Mouse (Mus musculus): ENCODE measurements at regions not wholly inside any gene's neighbourhood (a gene's known extent, or its start where the extent isn't known, plus 50 kb on each side); places are given as distances from the start of the nearest gene placed in this dataset.
A peak's percentile ranks its signal among the peaks of the same experiment; 100 is the strongest.

DNA sequence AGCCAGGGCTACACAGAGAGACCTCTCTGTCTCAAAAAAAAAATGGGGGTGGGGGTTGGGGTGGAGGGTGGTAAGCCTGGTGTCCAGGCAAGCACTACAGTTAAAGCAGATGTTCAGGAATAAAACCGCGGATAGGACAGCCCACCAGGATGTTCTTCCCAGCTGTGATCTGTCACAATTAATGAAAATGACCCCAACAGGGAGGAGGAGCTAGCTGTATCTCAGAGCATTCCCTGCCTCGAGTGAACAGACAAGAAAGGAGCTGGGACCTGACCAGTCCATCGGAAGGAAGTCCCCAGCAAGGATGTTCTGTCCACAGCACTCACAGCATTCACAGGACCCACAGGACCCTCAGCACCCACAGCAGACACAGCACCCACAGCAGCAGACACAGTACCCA, 80.4 kb downstream of the Utp6 start:
- Histone ChIP-seq H3K4me1 (no peaks in the 10 kb centered on the region), H3K27me3 (no peaks in the 10 kb centered on the region), H3K4me3 (no peak overlapping the region), H3K36me3 (no peaks in the 10 kb centered on the region), H3K9ac (no peak overlapping the region), H3K9me3 (no peaks in the 10 kb centered on the region), H3K4me2 (replicated peaks) (no peak overlapping the region), H3K27ac (no peak overlapping the region)
- whole genome bisulfite sequencing: 72% methylated on average over 4 of the region's 4 CpGs
- no peak for ATAC-seq (ENCODE audit: insufficient number of reproducible peaks, insufficient read depth, low FRiP score, low TSS enrichment)

GRCm38 (mm10) chr11:79878091-79878490, 84.1 kb downstream of the Utp6 start:
- H3K27ac ChIP-seq: no peak overlapping the region
- no peak for ATAC-seq (ENCODE audit: insufficient number of reproducible peaks, insufficient read depth, low FRiP score, low TSS enrichment)
- no peak overlapping the region for H3K9ac ChIP-seq
- 87% methylated on average over 7 of the region's 7 CpGs for WGBS
- no peak overlapping the region for H3K4me2 ChIP-seq (replicated peaks)
- no peaks in the 10 kb centered on the region for H3K4me1 ChIP-seq
- no peaks in the 10 kb centered on the region for H3K9me3 ChIP-seq
- H3K4me3 ChIP-seq: no peak overlapping the region
- no peaks in the 10 kb centered on the region for H3K27me3 ChIP-seq
- no peaks in the 10 kb centered on the region for H3K36me3 ChIP-seq

- Histone ChIP-seq H3K4me3 (no peak overlapping the region), H3K4me1 (no peaks in the 10 kb centered on the region), H3K9me3 (no peaks in the 10 kb centered on the region), H3K27me3 (no peaks in the 10 kb centered on the region), H3K36me3 (no peaks in the 10 kb centered on the region), H3K9ac (no peak overlapping the region), H3K4me2 (replicated peaks) (no peak overlapping the region), H3K27ac (0 out of 2 replicates have a peak overlapping the region, but pooled peaks have one; percentile 24)
- ATAC-seq (ENCODE audit: insufficient number of reproducible peaks, insufficient read depth, low FRiP score, low TSS enrichment): no peak
- 31% methylated on average over 3 of the region's 3 CpGs for WGBS
These were observed 84.9 kb downstream of the Utp6 start for GRCm38 (mm10) chr11:79877184-79877745.

DNA sequence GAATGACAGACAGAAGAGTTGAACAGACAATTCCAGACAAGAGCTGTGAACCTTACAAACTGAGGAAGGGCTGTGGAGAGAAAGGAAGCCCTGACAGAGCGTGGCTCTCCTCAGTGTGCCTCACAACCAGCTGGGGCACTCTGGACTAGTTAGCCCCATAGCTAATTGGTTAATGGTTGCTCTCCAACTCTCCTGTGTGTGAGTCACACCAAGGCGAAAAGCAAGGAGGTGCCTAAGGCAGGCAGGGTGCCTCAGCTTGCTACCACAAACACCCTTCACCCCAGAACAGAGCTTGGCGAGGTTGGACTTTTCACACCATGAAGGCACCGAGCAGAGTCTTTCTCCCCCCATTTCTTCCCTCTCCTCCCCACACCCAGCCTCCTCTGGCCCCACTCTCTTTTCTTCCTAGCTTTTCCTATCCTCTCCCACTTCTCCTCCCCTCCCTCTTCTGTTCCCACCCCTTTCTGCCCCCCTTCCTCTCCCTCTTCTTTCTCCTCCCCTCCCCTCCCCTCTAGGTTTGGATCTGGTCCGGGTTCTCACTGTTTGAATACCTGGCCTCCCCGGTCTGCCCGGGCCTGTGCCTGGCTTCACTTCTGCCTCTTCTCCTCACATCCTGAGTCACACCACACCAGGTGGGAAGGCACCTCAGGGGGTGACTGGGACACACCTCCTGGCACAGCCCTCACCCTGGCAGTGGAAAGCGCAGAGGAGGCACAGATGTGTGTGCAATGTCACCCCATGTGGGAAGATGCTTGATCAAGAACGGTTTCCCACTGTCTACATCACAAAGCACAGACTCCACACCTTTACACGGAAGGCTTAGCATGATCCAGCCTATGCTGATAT, 90.2 kb downstream of the Utp6 start:
- 89% methylated on average over 10 of the region's 10 CpGs for WGBS
- no peak for ATAC-seq (ENCODE audit: insufficient number of reproducible peaks, insufficient read depth, low FRiP score, low TSS enrichment)
- Histone ChIP-seq H3K4me3 (no peak overlapping the region), H3K4me2 (replicated peaks) (no peak overlapping the region), H3K27me3 (no peaks in the 10 kb centered on the region), H3K4me1 (peaks cover 8% of the 10 kb centered on the region; the same call in 1 of the 2 replicates), H3K36me3 (no peaks in the 10 kb centered on the region), H3K9ac (no peak overlapping the region), H3K9me3 (no peaks in the 10 kb centered on the region), H3K27ac (no peak overlapping the region)

- no peak overlapping the region for H3K4me3 ChIP-seq
- H3K4me1 ChIP-seq: peaks cover 8% of the 10 kb centered on the region; the same call in 1 of the 2 replicates
- peak overlapping the region; percentile 38; the same call in 1 of the 2 replicates for H3K27ac ChIP-seq
- 39% methylated on average over 5 of the region's 5 CpGs for WGBS
- no peaks in the 10 kb centered on the region for H3K9me3 ChIP-seq
- H3K27me3 ChIP-seq: no peaks in the 10 kb centered on the region
- H3K9ac ChIP-seq: no peak overlapping the region
- H3K4me2 ChIP-seq (replicated peaks): no peak overlapping the region
- no peaks in the 10 kb centered on the region for H3K36me3 ChIP-seq
- ATAC-seq (ENCODE audit: insufficient number of reproducible peaks, insufficient read depth, low FRiP score, low TSS enrichment): no peak
These were observed 92.0 kb downstream of the Utp6 start for GRCm38 (mm10) chr11:79870189-79870588.

DNA sequence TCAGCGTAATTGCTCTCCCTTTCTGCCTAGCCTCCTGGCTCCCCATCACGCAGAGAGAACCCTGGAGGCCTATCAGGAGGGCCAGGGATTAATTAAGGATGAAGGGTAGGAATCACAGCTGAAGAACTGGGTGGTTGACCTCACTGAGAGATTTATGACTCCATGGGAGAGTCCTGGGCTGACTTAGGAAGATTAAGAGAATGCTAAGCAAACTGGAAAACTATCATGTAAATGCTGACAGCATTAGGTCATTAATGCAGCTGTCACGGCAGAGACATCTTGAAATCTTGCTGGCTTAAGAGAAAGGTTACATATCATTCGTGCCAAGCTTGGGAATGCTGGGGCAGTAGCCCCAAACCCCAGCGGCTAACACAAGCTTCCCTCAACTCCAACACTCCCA, 93.2 kb downstream of the Utp6 start:
- ATAC-seq (ENCODE audit: insufficient number of reproducible peaks, insufficient read depth, low FRiP score, low TSS enrichment): no peak
- no peak overlapping the region for H3K4me2 ChIP-seq (replicated peaks)
- H3K9ac ChIP-seq: no peak overlapping the region
- no peaks in the 10 kb centered on the region for H3K36me3 ChIP-seq
- H3K27me3 ChIP-seq: no peaks in the 10 kb centered on the region
- no peaks in the 10 kb centered on the region for H3K9me3 ChIP-seq
- WGBS: 63% methylated on average over 5 of the region's 5 CpGs
- H3K4me3 ChIP-seq: no peak overlapping the region
- H3K27ac ChIP-seq: no peak overlapping the region
- peaks cover 13% of the 10 kb centered on the region; the same call in 1 of the 2 replicates for H3K4me1 ChIP-seq

DNA sequence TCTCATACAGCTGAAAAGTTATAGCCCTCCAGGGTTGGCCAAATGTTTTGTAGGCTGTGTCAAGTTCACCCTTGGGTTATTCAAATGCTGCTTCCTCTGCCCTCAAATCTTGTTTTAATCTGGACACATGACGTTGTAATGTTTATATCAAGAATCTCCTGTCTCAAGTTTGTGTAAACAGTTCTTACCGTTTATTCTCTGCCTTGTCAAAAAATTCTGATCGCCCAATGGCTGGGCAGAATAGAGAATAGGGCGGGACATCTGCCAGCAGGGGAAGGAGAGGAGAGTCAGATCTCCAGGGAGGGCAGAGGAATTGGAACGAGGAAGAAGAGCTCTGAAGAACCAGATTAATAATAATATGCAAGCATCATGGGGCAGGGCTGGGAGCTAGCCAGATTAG, 97.4 kb downstream of the Utp6 start:
- peaks cover 13% of the 10 kb centered on the region; the same call in 1 of the 2 replicates for H3K4me1 ChIP-seq
- no peak for ATAC-seq (ENCODE audit: insufficient number of reproducible peaks, insufficient read depth, low FRiP score, low TSS enrichment)
- H3K4me2 ChIP-seq (replicated peaks): no peak overlapping the region
- H3K4me3 ChIP-seq: no peak overlapping the region
- 55% methylated on average over 5 of the region's 5 CpGs for WGBS
- no peak overlapping the region for H3K9ac ChIP-seq
- H3K27me3 ChIP-seq: no peaks in the 10 kb centered on the region; the same call in 1 of the 2 replicates
- no peaks in the 10 kb centered on the region for H3K9me3 ChIP-seq
- no peak overlapping the region for H3K27ac ChIP-seq
- H3K36me3 ChIP-seq: no peaks in the 10 kb centered on the region

- no peaks in the 10 kb centered on the region for H3K36me3 ChIP-seq
- 90% methylated on average over 14 of the region's 14 CpGs for WGBS
- no peak overlapping the region for H3K4me3 ChIP-seq
- no peak overlapping the region for H3K4me2 ChIP-seq (replicated peaks)
- H3K9ac ChIP-seq: no peak overlapping the region
- no peaks in the 10 kb centered on the region for H3K9me3 ChIP-seq
- ATAC-seq (ENCODE audit: insufficient number of reproducible peaks, insufficient read depth, low FRiP score, low TSS enrichment): no peak
- 0 out of 2 replicates have a peak, but pooled peaks cover 11% of the 10 kb centered on the region for H3K4me1 ChIP-seq
- no peak overlapping the region for H3K27ac ChIP-seq
- H3K27me3 ChIP-seq: no peaks in the 10 kb centered on the region; the same call in 1 of the 2 replicates
These were observed 98.6 kb downstream of the Utp6 start for GRCm38 (mm10) chr11:79863487-79864175.

GRCm38 (mm10) chr11:79860611-79861067, 101.6 kb downstream of the Utp6 start:
- H3K36me3 ChIP-seq: no peaks in the 10 kb centered on the region
- H3K4me3 ChIP-seq: no peak overlapping the region
- no peak for ATAC-seq (ENCODE audit: insufficient number of reproducible peaks, insufficient read depth, low FRiP score, low TSS enrichment)
- H3K27me3 ChIP-seq: no peaks in the 10 kb centered on the region; the same call in 1 of the 2 replicates
- H3K4me2 ChIP-seq (replicated peaks): no peak overlapping the region
- H3K4me1 ChIP-seq: peaks cover 11% of the 10 kb centered on the region; the same call in 1 of the 2 replicates
- H3K9me3 ChIP-seq: no peaks in the 10 kb centered on the region
- H3K9ac ChIP-seq: no peak overlapping the region
- H3K27ac ChIP-seq: no peak overlapping the region
- 29% methylated on average over 12 of the region's 12 CpGs for WGBS

DNA sequence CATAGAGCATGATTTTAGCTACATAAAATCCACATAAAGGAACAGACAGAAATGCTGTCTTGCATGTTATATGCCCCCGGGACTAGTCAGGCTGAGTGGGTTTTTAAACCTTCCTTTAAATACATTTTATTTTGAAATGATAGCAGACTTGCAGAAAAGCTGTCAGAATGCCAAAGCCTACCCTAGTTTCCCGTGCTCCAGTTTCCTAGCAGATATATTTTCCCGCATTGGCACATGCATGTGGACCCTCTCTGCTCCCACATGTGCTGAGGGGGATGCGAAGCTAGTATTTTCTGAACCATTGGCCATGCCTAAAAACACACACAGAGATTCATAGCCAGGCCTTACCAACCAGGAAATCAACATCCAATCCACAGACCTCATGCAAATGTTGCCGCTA, 105.8 kb downstream of the Utp6 start:
- no peaks in the 10 kb centered on the region for H3K9me3 ChIP-seq
- H3K36me3 ChIP-seq: no peaks in the 10 kb centered on the region
- peaks cover 6% of the 10 kb centered on the region; the same call in 1 of the 2 replicates for H3K4me1 ChIP-seq
- H3K4me2 ChIP-seq (replicated peaks): no peak overlapping the region
- no peak overlapping the region for H3K9ac ChIP-seq
- no peak overlapping the region for H3K27ac ChIP-seq
- no peaks in the 10 kb centered on the region; the same call in 1 of the 2 replicates for H3K27me3 ChIP-seq
- ATAC-seq (ENCODE audit: insufficient number of reproducible peaks, insufficient read depth, low FRiP score, low TSS enrichment): no peak
- no peak overlapping the region for H3K4me3 ChIP-seq
- WGBS: 77% methylated on average over 5 of the region's 5 CpGs

DNA sequence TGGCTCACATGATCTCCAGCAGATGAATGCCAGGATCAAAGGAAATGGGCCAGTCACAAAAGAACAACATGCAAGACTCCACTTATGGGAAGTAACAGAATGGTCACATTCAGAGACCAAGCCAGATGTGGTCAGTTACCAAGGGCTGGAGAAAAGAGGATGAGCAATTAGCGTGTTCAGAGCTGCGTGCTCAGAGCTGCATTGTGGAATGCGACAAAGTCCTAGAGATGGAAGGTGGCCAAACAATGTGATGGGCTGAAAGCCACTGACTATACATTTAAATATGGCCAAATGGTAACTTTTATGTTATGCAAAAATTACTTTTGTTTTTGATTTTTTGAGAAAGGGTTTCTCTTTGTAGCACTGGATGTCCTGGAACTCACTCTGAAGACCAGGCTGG, 112.6 kb downstream of the Utp6 start:
- no peak overlapping the region for H3K9ac ChIP-seq
- no peak overlapping the region for H3K4me2 ChIP-seq (replicated peaks)
- H3K27ac ChIP-seq: no peak overlapping the region
- no peaks in the 10 kb centered on the region for H3K9me3 ChIP-seq
- no peak for ATAC-seq (ENCODE audit: insufficient number of reproducible peaks, insufficient read depth, low FRiP score, low TSS enrichment)
- H3K36me3 ChIP-seq: no peaks in the 10 kb centered on the region
- H3K4me3 ChIP-seq: no peak overlapping the region
- H3K4me1 ChIP-seq: no peaks in the 10 kb centered on the region
- H3K27me3 ChIP-seq: no peaks in the 10 kb centered on the region
- 87% methylated on average over 3 of the region's 3 CpGs for WGBS

Data from embryonic facial prominence, embryonic 12.5 days (tissue).